Mouse (Mus musculus): ENCODE results near the gene Zfp207.
"Not testable (repeated sequence)": the region's sequence is repeated elsewhere in the genome, so short reads cannot be mapped to it uniquely, and the experiment has no call there.

Gene Zfp207

DNA sequence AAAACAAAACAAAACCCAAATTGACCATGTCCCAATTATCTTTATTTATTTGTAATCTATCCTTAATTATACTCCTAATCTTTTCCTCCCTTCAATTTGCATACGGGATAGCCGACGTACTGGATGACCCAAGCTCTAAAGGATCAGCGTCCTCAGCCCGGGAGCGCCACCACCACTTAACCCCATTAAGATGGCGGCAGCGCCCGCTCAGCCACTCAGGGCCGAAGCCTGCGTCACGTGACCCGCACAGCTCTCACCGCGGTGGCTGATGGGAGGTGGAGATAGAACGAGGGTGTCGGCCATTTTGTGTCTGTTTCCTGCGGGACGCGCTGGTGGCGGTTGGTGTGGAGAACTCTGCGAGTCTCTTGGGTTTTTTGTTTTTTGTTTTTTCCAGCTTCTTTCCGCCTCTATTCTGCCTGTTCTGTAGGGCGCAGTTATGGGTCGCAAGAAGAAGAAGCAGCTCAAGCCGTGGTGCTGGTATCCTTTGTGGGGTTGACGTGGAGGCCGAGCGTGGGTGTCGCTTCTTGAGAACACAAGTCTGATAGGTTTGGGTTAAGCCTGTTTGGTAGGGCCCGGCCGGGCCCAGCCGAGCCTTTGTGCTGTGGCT, at the start of gene Zfp207:
TSS of gene Zfp207 (plus strand) at position 261 of the 607 bp plus-strand sequence.
- DNase-seq: peak; percentile 99

DNA sequence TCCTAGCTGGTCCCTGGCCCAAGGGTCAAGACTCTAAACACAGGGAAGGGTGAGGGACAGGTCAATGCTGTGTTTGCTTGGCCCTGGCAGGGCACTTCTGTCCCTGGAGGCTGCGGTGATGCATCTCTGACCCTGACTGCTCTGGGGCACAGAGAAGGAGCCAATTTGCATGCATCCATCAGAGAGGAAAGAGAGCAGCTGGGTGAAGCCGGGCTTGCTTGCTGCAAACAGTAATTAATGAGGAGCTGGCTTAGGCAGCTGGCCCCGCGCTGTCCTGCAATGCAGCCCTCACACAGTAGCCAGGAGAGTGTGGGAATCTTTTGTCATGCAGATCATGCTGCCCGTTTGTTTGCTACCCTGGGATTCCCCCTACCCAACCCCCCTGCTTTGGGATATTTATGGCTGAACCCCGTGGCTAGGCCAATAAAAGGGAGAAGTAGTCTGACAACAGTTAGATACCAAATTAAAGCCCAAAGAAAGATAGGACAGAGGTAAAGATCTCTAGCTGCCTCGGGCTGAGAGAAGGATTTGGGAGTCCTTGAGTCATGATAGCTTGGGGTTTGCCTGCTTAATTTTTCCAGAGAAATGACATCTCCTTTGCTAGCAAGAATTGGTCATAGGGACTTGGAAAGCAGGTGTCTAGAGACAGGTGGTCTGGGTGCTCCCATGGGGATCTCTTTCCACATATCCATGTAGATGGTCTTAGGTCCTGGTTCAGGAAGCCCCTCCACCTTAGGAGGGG, 47.3 kb upstream of the Zfp207 start:
- DNase-seq: no peak

DNA sequence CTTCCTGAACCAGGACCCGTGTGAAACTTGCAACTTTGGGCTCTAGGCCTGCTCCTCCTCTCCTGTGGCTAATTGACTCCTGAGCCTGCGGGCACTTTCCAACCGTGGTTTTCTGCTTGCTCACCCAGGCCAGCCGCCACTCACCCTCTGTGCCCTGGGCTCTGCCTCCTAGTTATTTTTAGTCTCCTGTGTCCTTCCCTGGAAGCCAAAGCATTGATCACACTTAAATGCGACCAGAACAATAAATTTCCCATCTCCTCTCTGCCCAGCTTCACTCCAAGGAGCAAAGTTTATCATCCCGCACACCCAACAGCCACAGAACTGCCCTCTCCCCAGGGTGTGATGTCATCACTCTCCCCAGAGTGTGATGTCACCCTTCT, 46.7 kb upstream of the Zfp207 start:
- no peak for DNase-seq

DNA sequence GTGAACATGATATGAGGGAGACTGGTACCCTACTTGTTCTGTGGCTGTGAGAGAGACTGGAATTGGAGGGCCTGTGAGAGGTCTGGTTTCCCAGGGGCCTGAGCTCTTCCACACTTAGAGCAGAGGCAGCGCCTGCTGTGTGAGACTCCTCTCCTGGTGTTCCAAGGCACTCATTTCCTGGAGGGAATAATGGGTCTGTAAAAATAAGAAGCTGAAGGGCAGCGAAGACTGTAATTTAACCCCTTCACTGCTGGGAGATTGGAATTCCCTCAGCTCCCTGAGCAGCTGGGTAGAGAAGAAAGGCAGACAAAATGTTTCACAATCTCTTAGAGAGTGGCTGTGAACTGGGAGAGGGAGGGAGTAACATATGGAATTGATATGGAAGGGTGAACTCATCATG, 40.6 kb upstream of the Zfp207 start:
- no peak for DNase-seq

DNA sequence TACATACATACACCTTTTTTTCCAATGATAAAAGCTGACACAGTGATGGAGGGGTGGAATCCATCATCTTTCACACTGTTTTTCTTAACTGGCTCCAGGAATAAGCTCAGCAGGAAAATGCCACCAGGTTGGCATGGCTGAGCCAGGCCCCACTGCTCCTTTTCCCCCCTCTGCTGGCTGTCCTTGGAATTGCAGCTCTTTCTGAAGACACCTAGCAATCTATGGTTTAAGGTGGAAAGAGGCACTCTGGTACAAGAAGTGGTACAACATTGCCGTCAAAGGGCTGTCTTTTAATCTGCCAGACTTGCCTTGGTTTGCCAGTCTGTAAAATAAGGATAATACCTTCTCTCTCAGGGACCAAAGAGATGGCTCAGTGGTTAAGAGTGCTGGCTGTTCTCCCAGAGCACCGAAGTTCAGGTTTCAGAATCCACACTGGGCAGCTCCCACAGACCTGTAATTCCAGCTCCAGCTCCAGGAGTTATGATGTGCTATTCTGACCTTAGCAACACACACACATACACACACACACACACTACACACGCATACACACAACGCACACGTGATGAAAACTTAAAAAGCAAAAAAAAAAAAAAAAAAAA, 31.1 kb upstream of the Zfp207 start:
- peak; percentile 74 to 96 for DNase-seq

DNA sequence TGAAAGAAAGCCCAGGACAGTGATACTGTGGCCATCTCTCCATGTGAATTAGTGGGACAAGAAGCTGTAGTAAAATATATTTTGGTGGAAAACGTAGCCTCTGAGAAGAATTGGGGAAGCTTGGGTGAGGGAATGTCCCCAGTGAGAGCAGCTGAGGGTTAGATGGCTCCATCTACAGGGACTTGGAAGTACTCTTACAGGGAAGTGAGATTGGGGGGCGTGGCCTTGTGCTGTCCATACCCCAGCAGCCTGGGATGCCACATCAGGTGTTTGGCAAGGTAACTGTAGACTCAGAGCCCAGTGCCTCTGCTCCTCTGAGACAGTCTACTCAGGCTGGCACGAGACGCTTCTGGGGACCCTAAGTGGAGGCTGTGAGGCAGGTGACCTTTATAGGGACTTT, 28.2 kb upstream of the Zfp207 start:
- peak in 1 of 2 experiments; percentile 37 for DNase-seq

DNA sequence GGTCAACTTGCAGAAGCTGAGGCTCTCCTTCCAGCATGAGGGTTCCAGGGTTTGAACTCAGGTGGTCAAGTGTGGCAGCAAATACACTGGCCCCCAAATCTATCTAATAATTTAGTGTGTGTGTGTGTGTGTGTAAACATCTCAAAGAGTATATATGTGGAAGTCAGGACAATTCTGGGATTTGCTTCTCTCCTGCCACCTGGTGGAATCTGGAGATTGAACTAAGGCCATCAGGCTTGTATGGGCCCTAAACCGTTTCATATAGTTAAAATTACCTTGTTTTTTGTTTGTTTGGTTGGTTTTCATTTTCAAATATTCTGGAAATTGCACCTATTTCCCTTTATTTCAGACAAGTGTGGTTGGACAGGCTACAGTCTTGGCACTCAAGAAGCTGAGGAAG, 14.1 kb upstream of the Zfp207 start:
- no peak for DNase-seq

DNA sequence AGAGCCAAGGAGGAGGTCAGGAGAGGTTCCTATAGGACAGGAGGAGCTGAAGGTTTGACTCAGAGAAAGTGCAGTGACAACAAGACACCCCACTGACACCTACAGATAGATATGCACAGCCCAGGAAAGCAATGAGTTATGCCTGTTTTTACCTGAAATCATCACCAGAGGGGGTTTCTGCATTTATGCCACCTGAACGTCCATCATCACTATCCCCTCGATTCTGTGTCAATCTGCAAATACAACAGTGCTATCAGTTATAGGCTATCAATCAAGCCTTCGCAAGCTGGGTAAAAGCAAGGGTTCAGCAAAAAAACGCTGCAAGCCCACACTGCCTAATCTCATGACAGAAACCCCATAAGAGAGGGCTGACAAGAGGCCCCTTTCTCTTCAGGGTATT, 6.4 kb upstream of the Zfp207 start:
- DNase-seq: no peak

DNA sequence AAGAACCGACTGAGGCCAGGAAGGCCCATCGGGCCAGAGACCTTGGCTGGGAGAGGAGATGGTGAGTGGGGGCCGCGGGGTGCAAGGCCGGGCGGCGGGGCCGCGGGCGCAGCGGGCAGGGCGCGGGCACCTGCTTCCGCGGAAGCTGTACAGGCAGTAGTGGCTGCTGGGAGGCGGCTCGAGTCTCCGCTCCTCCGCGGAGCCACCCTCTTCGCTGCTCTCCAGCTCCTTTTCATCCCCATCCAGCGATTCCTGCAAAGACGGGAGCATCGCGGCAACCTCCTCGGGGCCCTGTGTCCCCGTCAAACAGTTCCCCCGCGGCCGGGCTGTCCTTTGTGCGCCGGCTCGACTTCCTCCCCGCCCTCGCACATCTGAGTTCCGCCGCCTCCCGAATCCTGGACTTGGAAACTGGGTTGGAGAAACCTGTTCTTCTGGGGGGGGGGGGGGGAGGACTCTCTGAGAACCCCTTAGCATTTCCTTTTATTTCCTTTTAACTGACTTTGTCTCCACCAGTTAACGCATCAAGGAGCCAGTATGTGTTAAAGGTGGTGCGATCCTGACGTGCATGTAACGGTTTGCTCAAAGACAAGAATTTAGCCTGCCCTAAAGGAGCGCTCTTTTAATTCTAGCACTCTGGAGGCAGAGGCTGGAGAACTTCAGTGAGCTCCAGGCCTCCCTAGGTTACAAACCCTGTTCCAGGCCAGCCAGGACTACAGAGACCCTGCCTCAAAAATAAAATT, 5.2 kb upstream of the Zfp207 start, which contains the start of gene 5730455P16Rik:
TSS of gene 5730455P16Rik (minus strand) at position 323 of the 740 bp plus-strand sequence.
- DNase-seq: peak; percentile 82 to 91

DNA sequence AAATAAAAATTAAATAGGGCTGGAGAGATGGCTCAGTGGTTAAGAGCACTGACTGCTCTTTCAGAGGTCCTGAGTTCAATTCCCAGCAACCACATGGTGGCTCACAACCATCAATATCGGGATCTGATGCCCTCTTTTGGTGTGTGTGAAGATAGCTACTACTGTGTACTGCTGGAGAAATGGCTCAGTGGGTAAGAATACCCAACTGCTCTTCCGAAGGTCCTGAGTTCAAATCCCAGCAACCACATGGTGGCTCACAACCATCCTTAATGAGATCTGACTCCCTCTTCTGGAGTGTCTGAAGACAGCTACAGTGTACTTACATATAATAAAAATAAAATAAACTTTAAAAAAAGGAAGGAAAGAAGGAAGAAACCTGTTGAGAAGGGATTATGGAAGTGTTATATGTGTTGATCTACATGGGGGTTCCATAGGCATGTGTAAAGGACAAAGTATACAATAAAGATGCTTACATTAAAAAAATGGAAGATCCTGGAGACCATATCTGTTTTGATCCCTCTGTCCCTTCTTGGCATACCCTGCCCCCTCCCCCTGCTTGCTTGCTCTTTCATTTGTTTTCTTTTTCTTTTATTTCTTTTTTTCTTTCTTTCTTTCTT, 4.5 kb upstream of the Zfp207 start:
- DNase-seq: not testable (repeated sequence)

DNA sequence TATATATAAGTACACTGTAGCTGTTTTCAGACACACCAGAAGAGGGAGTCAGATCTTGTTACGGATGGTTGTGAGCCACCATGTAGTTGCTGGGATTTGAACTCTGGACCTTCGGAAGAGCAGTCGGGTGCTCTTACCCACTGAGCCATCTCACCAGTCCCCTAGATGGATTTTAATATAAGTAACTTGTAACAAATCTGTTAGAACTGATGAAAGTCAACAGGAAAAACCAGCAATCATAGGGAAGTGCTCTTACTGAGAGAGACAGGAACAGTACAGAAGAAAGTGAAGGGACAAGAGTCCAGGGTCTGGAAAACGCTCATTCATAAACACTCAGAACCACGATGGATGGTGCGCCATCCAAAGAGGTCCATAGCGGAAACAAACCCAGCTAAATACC, 3.9 kb upstream of the Zfp207 start:
- not testable (repeated sequence) for DNase-seq

DNA sequence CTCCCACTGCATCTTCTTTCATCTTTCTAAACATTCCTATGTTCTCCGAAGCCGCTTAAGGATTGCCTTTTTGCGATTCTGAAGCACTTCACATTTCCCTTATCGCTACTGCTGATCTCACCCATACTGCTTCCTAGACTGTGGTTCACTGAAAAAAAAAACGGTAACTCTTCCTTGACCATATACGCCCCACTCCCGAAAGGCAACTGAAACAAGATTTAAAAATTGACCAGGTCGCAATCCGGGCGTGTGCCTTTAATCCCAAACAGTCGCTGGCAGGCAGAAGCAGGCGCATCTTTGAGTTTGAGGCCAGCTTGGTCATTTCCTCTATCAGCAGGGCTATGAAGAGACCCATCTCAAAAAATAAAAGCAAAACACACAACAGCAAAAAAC, 457 bp upstream of the Zfp207 start:
- DNase-seq: peak; percentile 35 to 44

DNA sequence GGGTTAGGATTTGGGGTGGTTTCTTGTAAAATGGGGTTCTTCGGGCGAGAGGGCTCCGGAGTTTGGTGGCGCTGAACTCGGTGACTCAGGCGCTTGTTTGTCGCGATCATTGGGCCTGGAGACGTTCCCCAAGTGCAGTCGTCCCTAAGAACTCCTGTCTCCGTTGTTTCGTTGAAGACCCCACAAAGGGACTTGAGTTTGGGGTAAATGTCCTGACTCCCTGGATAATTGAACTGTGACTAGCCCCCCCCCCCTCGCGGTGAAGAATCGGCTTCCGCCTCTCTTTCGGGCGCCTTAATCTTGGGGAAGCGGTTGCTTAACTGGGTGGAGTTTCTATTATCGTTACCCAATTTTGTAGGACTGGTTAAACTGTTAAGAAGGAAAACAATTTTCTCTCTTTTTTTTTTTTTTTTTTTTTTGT, 557 bp downstream of the Zfp207 start:
- peak in 1 of 2 experiments; percentile 56 for DNase-seq

DNA sequence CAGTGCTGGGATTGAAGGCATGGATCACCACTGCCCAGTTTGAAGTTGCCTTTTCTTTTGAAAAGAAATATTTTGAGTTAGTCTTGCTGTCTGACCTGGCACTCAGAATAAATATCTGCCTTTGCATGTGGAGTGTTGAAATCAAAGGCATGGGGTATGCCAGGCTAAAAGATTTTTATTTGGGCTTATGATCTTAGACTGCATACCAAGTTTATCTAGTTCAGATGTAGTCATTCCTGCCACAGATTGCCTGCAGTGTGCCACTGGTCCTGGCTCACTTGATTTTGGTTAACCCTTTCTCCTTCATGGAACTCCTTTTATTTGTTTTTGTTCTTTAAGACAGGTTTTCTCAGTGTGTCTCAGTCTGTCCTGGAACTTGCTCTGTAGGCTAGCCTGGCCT, 1.4 kb downstream of the Zfp207 start:
- DNase-seq: peak in 1 of 2 experiments; percentile 10

DNA sequence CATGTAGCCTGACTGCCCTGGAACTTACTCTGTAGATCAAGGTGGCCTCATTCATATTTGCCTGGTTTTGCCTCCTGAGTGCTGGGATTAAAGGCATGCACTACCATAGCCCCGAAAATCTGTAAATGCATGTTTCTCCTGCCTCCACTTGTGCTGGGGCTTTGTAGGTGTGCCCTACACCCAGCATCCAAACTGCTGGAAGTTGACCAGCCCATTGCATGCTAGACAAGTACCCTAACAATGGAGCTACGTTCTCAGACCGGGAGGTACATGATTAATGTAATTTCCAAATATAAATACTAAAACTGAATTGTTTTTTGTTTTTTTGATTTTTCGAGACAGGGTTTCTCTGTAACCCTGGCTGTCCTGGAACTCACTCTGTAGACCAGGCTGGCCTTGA, 2.0 kb downstream of the Zfp207 start:
- DNase-seq: peak in 1 of 2 experiments; percentile 5

DNA sequence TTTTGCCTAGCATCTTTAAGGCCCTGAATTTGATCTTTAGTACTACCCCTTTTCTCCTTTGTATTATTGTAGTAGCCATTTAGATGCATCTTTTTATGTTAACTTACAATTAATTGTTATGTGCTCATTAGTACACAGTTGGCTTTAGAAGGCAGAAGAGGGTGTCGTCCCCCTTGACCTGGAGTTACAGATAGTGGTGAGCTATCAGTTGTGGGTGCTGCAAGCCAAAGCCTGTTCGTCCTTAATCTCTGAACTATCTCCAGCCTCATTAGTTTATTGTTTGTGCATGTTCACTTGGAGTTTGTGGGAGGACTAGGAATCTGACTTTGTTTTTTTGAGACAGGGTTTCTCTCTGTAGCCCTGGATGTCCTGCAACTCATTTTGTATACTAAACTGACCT, 3.7 kb downstream of the Zfp207 start:
- DNase-seq: no peak

DNA sequence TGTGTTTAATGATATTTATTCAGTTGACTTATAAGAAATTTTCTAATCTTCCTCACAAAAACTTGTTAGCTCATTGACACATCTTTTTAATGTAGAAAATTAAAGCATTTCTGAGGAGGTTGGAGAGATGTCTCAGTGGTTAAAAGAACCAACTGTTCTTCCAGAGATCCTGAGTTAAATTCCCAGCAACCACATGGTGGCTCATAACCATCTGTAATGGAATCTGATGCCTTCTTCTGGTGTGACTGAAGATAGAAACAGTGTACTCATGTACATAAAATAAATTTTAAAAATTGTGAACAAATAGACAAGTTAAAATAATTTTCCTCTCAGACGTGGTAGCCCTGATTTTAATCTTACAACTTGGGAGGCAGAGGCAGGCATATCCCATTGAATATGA, 6.8 kb downstream of the Zfp207 start:
- DNase-seq: no peak

DNA sequence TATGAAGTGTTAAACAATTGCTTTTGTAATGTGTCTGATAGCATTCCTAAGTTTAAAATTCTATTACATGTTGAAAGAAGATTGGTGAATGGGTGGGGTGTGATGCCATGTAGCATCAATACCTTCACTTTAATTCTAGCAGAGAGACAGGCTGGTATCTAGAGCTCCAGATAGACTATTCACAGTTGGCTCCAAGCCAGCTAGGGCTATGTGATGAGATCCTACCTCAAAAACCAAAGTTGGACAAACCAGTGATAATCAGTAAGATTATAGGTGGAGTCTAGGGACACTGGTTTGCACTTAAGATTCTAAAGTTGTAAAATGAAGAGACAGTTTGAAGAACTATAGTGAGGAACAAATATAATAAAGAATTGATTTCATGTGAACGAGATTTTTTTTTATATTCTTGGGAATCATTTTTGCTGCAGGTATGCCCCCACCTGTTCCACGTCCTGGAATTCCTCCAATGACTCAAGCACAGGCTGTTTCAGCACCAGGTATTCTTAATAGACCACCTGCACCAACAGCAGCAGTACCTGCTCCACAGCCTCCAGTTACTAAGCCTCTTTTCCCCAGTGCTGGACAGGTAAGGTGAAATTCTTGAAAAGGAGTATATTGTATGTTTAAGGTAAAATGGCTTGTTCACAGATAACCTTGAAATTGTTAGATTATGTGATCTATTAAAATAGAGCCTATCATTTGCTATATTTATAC, 8.5 kb downstream of the Zfp207 start:
- no peak for DNase-seq

DNA sequence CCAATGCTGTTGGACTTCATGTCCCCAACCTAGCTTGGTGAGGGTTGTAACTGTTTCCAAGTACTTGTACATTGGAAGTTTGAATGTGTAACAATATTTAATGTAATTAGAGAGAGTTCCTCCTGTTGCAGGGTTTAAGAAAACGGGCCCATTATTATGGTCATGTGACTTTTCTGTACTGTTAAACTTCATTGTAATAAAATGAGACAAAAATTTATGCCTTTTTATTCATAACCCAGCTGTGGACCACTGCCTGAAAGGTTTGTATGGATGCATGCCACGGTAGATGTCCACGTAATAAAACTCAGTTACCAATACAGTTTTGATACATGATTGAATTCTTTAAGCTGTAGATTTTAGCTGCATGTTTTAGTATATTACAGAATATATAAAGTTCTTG, 12.9 kb downstream of the Zfp207 start:
- DNase-seq: no peak

DNA sequence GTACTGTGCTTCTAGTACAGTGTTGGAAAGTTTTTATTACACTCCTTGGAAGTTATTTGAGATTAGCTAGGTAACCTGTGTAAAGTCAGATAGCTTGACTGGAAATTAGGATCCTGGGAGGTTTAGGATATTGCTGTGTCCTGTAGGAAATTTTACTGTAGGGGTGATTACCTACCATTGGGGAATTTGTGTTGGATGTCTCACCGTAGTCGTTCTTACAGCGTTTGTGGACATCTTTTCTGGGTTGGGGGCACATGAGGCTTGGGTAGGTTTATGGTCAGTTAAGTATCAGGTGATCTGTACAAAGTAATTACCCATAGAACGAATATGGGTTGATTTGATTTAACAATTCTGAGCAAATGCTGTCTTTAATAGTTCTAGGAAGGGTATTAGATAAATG, 13.5 kb downstream of the Zfp207 start:
- DNase-seq: no peak

DNA sequence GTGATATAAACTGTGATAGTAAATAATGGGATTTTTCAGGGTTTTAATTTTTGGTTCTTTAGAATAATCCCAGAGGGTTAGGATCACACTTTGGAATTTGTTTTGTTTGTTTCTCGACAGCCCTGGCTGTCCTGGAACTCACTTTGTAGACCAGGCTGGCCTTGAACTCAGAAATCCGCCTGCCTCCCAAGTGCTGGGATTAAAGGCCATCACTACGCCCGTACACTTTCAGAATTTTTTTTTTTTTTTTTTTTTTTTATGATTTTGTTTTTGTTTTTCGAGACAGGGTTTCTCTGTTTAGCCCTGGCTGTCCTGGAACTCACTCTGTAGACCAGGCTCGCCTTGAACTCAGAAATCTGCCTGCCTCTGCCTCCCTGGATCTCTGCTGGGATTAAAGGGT, 24.8 kb downstream of the Zfp207 start:
- DNase-seq: not testable (repeated sequence)

DNA sequence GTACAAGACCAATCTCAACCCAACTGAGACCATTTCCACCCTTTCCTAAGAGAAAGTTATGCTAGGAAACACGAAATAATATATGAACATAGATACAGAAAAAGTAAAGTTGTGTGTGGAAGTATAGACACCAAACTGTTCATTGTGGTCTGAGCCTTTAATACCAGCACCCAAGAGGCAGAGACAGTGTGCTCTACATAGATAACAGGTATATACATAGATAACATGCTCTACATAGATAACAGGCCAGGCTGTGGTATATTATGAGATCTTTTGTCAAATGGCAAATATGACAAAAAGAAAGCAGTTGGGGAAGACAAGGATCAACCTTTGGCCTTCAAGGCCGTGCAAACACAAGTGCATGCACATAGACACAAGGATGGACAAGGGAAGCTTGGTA, 27.3 kb downstream of the Zfp207 start:
- DNase-seq: no peak
